Mouse (Mus musculus) midbrain, postnatal 0 days (tissue): ENCODE data around the gene Ttll2. TPM values are rescaled to one million over a fixed set of nuclear protein-coding genes. Genes with fewer than 3 reads are reported as not detected.
"Not testable (repeated sequence)": the region's sequence is repeated elsewhere in the genome, so short reads cannot be mapped to it uniquely, and the experiment has no call there.

Experiments
- ATAC-seq: fragments of 200-750 bp; cut with Nextera tagmentation; 2 replicates; pipeline ENCODE4 v1.8.0; 2017; ENCODE audit warnings: moderate number of reproducible peaks, mild to moderate bottlenecking, moderate TSS enrichment, moderate library complexity; ENCODE audit not compliant: low FRiP score
- DNase-seq: peaks from one replicate; pipeline ENCODE4 v3.0.0-alpha.2; 2015; ENCODE audit warnings: low spot score
- H3K27ac ChIP-seq: fragments of 300-500 bp; sonication (generic); 2 replicates; pipeline ENCODE4 v1.5.1; 2014; ENCODE audit warnings: low read depth, mild to moderate bottlenecking, low read length, mixed read lengths
- H3K27me3 ChIP-seq: fragments of 300-500 bp; sonication (generic); 2 replicates; pipeline ENCODE4 v1.6.1; 2014; ENCODE audit warnings: low read length, control low read depth, mixed read lengths; ENCODE audit not compliant: insufficient read depth
- H3K36me3 ChIP-seq: fragments of 300-500 bp; sonication (generic); 2 replicates; pipeline ENCODE4 v1.6.1; 2014; ENCODE audit warnings: low read length, control low read depth, mixed read lengths; ENCODE audit not compliant: insufficient read depth
- H3K4me1 ChIP-seq: fragments of 300-500 bp; sonication (generic); 2 replicates; pipeline ENCODE4 v1.6.1; 2014; ENCODE audit warnings: mild to moderate bottlenecking, control low read depth, antibody characterized with exemption, low read length, mixed read lengths; ENCODE audit not compliant: insufficient read depth
- H3K4me2 ChIP-seq: fragments of 300-500 bp; sonication (generic); 2 replicates; pipeline ENCODE4 v1.6.1; 2014; ENCODE audit warnings: low read depth, mild to moderate bottlenecking, low read length, mixed read lengths; ENCODE audit not compliant: poor library complexity, severe bottlenecking
- H3K4me3 ChIP-seq: fragments of 300-500 bp; sonication (generic); 2 replicates; pipeline ENCODE4 v1.5.1; 2014; ENCODE audit warnings: low read depth, mild to moderate bottlenecking, low read length, moderate library complexity
- H3K9ac ChIP-seq: fragments of 300-500 bp; sonication (generic); replicated peaks from 2 replicates; pipeline ENCODE4 v1.6.1; 2014; ENCODE audit warnings: mild to moderate bottlenecking, low read length, moderate library complexity, mixed read lengths; ENCODE audit not compliant: poor library complexity, severe bottlenecking
- H3K9me3 ChIP-seq: fragments of 300-500 bp; sonication (generic); 2 replicates; pipeline ENCODE4 v1.6.1; 2016; ENCODE audit warnings: low read length, control low read depth
- WGBS: fragments of 180-500 bp; shearing (Covaris S2); extraction: QIAGEN DNeasy Blood & Tissue Kit; methylation state at CpG from one replicate; pipeline ENCODE4 v1.1.7; 2014; 5-methylcytosine and 5-hydroxymethylcytosine counted together
- polyA plus RNA-seq: library from polyadenylated mRNA; unstranded; fragments of >200 nt; fragmentation: Nextera tagmentation; extraction: Ambion mirVana; gene quantifications from 2 replicates; pipeline ENCODE4 v1.2.1, GENCODE M21; 2015
- total RNA-seq: library from RNA; depleted of rRNA; stranded (reverse); fragments of >200 nt; gene quantifications from 2 replicates; pipeline ENCODE4 v1.2.3, GENCODE M21; 2014

Ttll2 gene
- total and polyA plus RNA-seq, 2 experiments from 2014 or later = not detected

- not testable (repeated sequence) for DNase-seq, H3K27me3 ChIP-seq, H3K4me1 ChIP-seq, H3K4me3 ChIP-seq, H3K27ac ChIP-seq, H3K9ac ChIP-seq, ATAC-seq, H3K4me2 ChIP-seq, H3K36me3 ChIP-seq, H3K9me3 ChIP-seq
- no CpG with 5 or more reads among the region's 2 CpGs for WGBS
These were observed 36.0 kb upstream of the Ttll2 start for GRCm38 (mm10) chr17:7388341-7388957.

GRCm38 (mm10) chr17:7386016-7386415 lies 33.5 kb upstream of the Ttll2 start:
- not testable (repeated sequence) for H3K36me3 ChIP-seq, H3K4me2 ChIP-seq, H3K9me3 ChIP-seq, H3K4me3 ChIP-seq, H3K9ac ChIP-seq, ATAC-seq, H3K27ac ChIP-seq, H3K27me3 ChIP-seq, H3K4me1 ChIP-seq
- WGBS = 65% methylated on average over 8 of the region's 8 CpGs
- peak; percentile 54 for DNase-seq

DNA sequence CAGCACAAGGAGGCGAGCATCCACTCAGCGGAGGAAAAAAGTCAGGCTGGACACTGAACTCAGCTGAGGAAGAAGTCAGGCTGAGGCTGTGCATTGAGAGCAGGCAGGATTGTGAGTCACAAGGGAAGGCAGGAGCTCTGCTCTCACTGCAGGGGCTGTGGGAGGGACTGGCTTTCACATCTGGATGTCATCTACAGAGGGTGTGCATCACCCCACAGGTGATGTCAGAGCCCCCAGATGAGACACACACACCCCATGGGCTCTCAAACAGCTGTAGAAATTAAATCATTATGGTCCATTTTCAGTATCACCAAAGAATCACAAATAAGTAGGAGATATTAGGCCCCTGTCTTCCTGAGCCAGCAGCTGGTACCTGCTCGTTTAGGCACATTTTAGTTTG lies 32.9 kb upstream of the Ttll2 start, which contains the start of gene Unc93a2:
Unc93a2 (minus strand) TSS at position 101 of the 400 bp plus-strand sequence.
- not testable (repeated sequence) for H3K9ac ChIP-seq, H3K27me3 ChIP-seq, ATAC-seq, H3K4me2 ChIP-seq, H3K36me3 ChIP-seq, DNase-seq, H3K9me3 ChIP-seq, H3K27ac ChIP-seq, H3K4me3 ChIP-seq, H3K4me1 ChIP-seq
- 70% methylated on average over 3 of the region's 3 CpGs for WGBS

DNA sequence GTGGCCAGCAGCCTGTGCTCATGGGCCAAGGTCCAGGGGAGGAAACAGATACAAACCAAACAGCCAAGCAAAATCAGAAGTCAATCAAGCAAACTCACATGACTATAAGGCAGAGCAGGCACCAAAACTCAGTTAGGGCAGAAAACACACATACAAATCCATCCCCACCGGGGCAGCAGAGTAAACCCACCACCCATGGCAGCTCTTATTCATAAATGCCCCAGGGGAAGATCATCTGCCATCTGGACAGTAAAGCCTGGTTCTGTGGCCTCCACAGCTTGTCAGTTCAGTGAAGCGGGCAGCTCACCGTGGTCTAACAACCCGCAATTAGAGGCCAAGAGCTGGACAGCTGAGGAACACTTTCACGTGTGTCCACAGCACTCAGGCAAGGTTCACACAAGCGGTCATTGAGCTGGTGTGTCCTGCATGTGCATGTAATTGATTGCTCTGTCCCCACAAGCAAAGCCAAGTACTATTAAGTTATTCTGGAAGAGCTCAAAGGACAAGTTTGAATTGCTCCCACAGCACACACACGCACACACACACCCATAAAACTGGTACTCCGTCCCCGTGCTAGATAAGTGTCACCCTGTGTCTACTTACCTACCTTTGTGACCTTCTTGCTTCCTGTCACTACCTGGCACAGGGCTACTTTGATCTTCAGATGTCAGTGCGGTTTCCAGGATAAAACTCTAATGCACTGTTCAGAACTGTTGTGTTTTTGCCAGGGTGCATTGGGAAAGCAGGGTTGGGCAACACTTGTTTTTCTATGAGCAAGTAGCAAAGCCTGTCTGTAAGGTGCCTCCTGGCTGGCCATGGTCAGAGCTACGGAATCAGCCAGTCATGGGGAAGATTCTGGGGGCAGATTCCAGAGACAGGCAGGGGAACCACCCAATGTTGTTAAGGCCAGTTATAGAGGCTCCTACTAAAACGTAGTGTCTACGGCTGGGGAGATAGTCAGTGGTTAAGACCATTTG lies 31.0 kb upstream of the Ttll2 start:
- not testable (repeated sequence) for ATAC-seq, H3K4me1 ChIP-seq, H3K27ac ChIP-seq, H3K27me3 ChIP-seq, DNase-seq, H3K36me3 ChIP-seq, H3K4me3 ChIP-seq, H3K9me3 ChIP-seq, H3K4me2 ChIP-seq, H3K9ac ChIP-seq
- 82% methylated on average over 7 of the region's 13 CpGs for WGBS

DNA sequence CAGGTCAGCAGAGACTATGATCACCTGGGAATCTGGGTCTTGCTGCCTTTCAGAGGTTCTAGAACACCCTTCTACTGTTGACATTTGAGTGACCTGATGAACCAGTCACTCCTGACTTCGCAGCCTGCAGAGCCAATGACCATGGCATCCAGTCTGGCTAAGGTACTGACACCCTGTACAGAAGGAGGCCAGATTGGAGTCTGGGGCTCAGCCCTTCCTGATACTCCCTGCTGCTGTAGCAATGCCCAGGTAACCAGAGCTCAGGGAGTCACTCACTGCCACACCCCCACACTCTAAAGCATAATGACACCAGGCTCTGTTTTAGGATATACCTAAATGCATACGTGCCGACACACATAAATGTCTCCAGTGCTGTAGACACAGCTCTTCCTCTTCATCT lies 30.2 kb upstream of the Ttll2 start:
- H3K9ac ChIP-seq, H3K27me3 ChIP-seq, H3K4me2 ChIP-seq, H3K36me3 ChIP-seq, H3K27ac ChIP-seq, H3K4me3 ChIP-seq, DNase-seq, H3K9me3 ChIP-seq, H3K4me1 ChIP-seq, ATAC-seq: not testable (repeated sequence)
- 90% methylated on average over 1 of the region's 3 CpGs for WGBS

DNA sequence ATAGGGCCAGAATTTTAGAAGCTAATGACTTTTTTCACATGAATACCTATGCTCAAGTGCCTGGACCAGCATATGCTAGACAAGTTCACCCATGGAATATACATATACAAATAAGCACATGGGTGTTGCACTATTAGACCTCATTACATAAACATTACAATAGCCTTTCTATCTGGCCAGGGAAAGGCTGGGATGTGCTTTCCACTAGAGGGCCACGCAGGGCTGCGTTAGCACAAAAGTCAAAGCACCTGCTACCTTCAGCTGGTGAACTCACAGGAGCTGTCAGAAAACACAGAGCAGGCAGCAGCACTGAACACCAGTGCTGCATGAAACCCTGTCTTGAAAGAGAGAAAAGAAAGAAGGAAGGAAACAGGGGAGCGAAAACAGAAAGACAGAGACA lies 25.4 kb upstream of the Ttll2 start:
- H3K36me3 ChIP-seq, H3K27me3 ChIP-seq, H3K9me3 ChIP-seq, H3K9ac ChIP-seq, H3K4me2 ChIP-seq, H3K4me1 ChIP-seq, DNase-seq, H3K27ac ChIP-seq, H3K4me3 ChIP-seq: not testable (repeated sequence)
- ATAC-seq = 0 out of 2 replicates have a peak, but pooled peaks have one; percentile 25
- WGBS = 33% methylated on average over 1 of the region's 3 CpGs

GRCm38 (mm10) chr17:7376951-7377700 lies 24.6 kb upstream of the Ttll2 start:
- not testable (repeated sequence) for DNase-seq, H3K27me3 ChIP-seq, H3K4me1 ChIP-seq, H3K4me2 ChIP-seq, H3K9ac ChIP-seq, H3K4me3 ChIP-seq, H3K36me3 ChIP-seq, H3K27ac ChIP-seq, H3K9me3 ChIP-seq
- 0 out of 2 replicates have a peak, but pooled peaks have one; percentile 42 for ATAC-seq
- 100% methylated on average over 1 of the region's 3 CpGs for WGBS

DNA sequence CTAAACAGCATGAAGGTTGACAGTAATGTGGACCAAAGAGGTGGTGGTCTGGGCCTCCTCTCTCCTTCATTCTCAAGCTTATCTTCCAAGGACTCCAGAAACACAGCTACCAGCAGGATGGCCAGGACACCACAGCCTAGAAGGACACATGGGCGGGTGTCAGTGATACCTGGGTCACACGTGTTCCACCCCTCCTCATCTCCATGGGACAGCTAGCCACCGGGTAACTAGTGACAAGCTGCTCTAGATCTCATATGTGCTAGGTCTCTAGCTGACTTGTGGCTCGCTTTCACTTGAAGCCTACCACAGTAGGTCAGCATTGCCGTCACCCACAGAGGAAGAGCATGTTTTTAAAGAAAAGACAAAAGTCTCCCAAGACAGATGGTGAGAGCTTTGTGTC lies 19.4 kb upstream of the Ttll2 start, which contains the start of gene Gm49630:
Gm49630 (minus strand) TSS at position 101 of the 400 bp plus-strand sequence.
- not testable (repeated sequence) for ATAC-seq, DNase-seq, H3K9ac ChIP-seq, H3K4me2 ChIP-seq, H3K27me3 ChIP-seq, H3K4me3 ChIP-seq, H3K9me3 ChIP-seq, H3K27ac ChIP-seq, H3K36me3 ChIP-seq, H3K4me1 ChIP-seq
- WGBS = 94% methylated on average over 2 of the region's 5 CpGs
